Mouse (Mus musculus): ENCODE data around the gene Ncln.
A peak's percentile ranks its signal among the peaks of the same experiment; 100 is the strongest.
"Not testable (repeated sequence)": the region's sequence is repeated elsewhere in the genome, so short reads cannot be mapped to it uniquely, and the experiment has no call there.

Ncln gene

GRCm38 (mm10) chr10:81462415-81462804 lies 33.8 kb downstream of the Ncln start:
- DNase-seq (ENCODE audit: low spot score) = no peak

GRCm38 (mm10) chr10:81461673-81462414 lies 34.3 kb downstream of the Ncln start:
- no peak for DNase-seq (ENCODE audit: low spot score)

- no peak for DNase-seq (ENCODE audit: low spot score)
These were observed 35.2 kb downstream of the Ncln start for GRCm38 (mm10) chr10:81460951-81461350.

GRCm38 (mm10) chr10:81460471-81460870 lies 35.7 kb downstream of the Ncln start:
- no peak for DNase-seq (ENCODE audit: low spot score)

GRCm38 (mm10) chr10:81459399-81459798 lies 36.8 kb downstream of the Ncln start:
- no peak for DNase-seq (ENCODE audit: low spot score)

GRCm38 (mm10) chr10:81458267-81458666 lies 37.9 kb downstream of the Ncln start:
- DNase-seq (ENCODE audit: low spot score) = no peak

GRCm38 (mm10) chr10:81457624-81458023 lies 38.6 kb downstream of the Ncln start:
- no peak for DNase-seq (ENCODE audit: low spot score)

GRCm38 (mm10) chr10:81456983-81457563 lies 39.1 kb downstream of the Ncln start:
- DNase-seq (ENCODE audit: low spot score) = no peak

GRCm38 (mm10) chr10:81455181-81455895 lies 40.9 kb downstream of the Ncln start, which contains the start of gene Nfic:
Gene Nfic, minus strand, starts transcription at chr10:81455635.
- no peak for DNase-seq (ENCODE audit: low spot score)

GRCm38 (mm10) chr10:81454106-81454505 lies 42.1 kb downstream of the Ncln start:
- no peak for DNase-seq (ENCODE audit: low spot score)

GRCm38 (mm10) chr10:81452947-81453288 lies 43.3 kb downstream of the Ncln start:
- no peak for DNase-seq (ENCODE audit: low spot score)

- no peak for DNase-seq (ENCODE audit: low spot score)
These were observed 43.8 kb downstream of the Ncln start for GRCm38 (mm10) chr10:81452237-81452946.

- no peak for DNase-seq (ENCODE audit: low spot score)
These were observed 44.8 kb downstream of the Ncln start for GRCm38 (mm10) chr10:81451365-81451745.

- DNase-seq (ENCODE audit: low spot score) = no peak
These were observed 45.4 kb downstream of the Ncln start for GRCm38 (mm10) chr10:81450641-81451364.

GRCm38 (mm10) chr10:81450140-81450539 lies 46.1 kb downstream of the Ncln start:
- peak; percentile 76 for DNase-seq (ENCODE audit: low spot score)

- DNase-seq (ENCODE audit: low spot score) = not testable (repeated sequence)
These were observed 50.7 kb downstream of the Ncln start for GRCm38 (mm10) chr10:81445516-81445915.

- DNase-seq (ENCODE audit: low spot score) = no peak
These were observed 55.2 kb downstream of the Ncln start for GRCm38 (mm10) chr10:81441019-81441418.

Measured in spleen, adult 12 weeks (tissue).